Mouse (Mus musculus) limb, embryonic 14.5 days (tissue): ENCODE results near the gene Vmn1r38. TPM values are rescaled to one million over a fixed set of nuclear protein-coding genes. Genes with fewer than 3 reads are reported as not detected.
"Not testable (repeated sequence)": the region's sequence is repeated elsewhere in the genome, so short reads cannot be mapped to it uniquely, and the experiment has no call there.

Source experiments
- ATAC-seq: fragments of 200-750 bp; cut with Nextera tagmentation; 2 replicates; pipeline ENCODE4 v1.8.0; 2017; ENCODE audit warnings: low read depth, moderate number of reproducible peaks, moderate TSS enrichment; ENCODE audit not compliant: low FRiP score
- DNase-seq: peaks from one replicate; pipeline ENCODE4 v3.0.0-alpha.2; 2015; ENCODE audit warnings: low spot score
- H3K27ac ChIP-seq: fragments of 300-500 bp; sonication (generic); replicated peaks from 2 replicates; pipeline ENCODE4 v1.5.1; 2014; ENCODE audit warnings: low read depth, mild to moderate bottlenecking, low read length, moderate library complexity, mixed read lengths
- H3K27me3 ChIP-seq: fragments of 300-500 bp; sonication (generic); 2 replicates; pipeline ENCODE4 v1.6.1; 2014; ENCODE audit warnings: low read length, mixed read lengths; ENCODE audit not compliant: control insufficient read depth, insufficient read depth
- H3K36me3 ChIP-seq: fragments of 300-500 bp; sonication (generic); 2 replicates; pipeline ENCODE4 v1.6.1; 2014; ENCODE audit warnings: mild to moderate bottlenecking, low read length, moderate library complexity, mixed read lengths; ENCODE audit not compliant: control insufficient read depth, insufficient read depth
- H3K4me1 ChIP-seq: fragments of 300-500 bp; sonication (generic); 2 replicates; pipeline ENCODE4 v1.6.1; 2014; ENCODE audit warnings: antibody characterized with exemption, low read length, mixed read lengths; ENCODE audit not compliant: control insufficient read depth, insufficient read depth
- H3K4me2 ChIP-seq: fragments of 300-500 bp; sonication (generic); replicated peaks from 2 replicates; pipeline ENCODE4 v1.6.1; 2014; ENCODE audit warnings: low read depth, mild to moderate bottlenecking, low read length, moderate library complexity; ENCODE audit not compliant: severe bottlenecking
- H3K4me3 ChIP-seq: fragments of 300-500 bp; sonication (generic); replicated peaks from 2 replicates; pipeline ENCODE4 v1.5.1; 2014; ENCODE audit warnings: low read length
- H3K9ac ChIP-seq: fragments of 300-500 bp; sonication (generic); 2 replicates; pipeline ENCODE4 v1.6.1; 2014; ENCODE audit warnings: mild to moderate bottlenecking, low read depth, low read length, moderate library complexity; ENCODE audit not compliant: severe bottlenecking
- H3K9me3 ChIP-seq: fragments of 300-500 bp; sonication (generic); 2 replicates; pipeline ENCODE4 v1.6.1; 2016; ENCODE audit warnings: low read length; ENCODE audit not compliant: control insufficient read depth
- POLR2A ChIP-seq: fragments of 200-500 bp; IDR thresholded peaks from 2 replicates; pipeline ENCODE4 v1.8.0; 2012; ENCODE audit warnings: inconsistent platforms, mild to moderate bottlenecking, moderate library complexity, borderline replicate concordance; ENCODE audit not compliant: insufficient read depth, insufficient read length; ENCODE audit errors: extremely low read depth
- WGBS: fragments of 180-500 bp; shearing (Covaris S2); extraction: QIAGEN DNeasy Blood & Tissue Kit; methylation state at CpG from one replicate; pipeline ENCODE4 v1.1.7; 2014; 5-methylcytosine and 5-hydroxymethylcytosine counted together
- polyA plus RNA-seq, 2 experiments: library from polyadenylated mRNA; depleted of rRNA in 1 of 2; stranded (reverse) in 1 of 2; unstranded in 1 of 2; fragments of >200 nt; fragmentation: Nextera tagmentation in 1 of 2; extraction: Ambion mirVana in 1 of 2; gene quantifications; 2 replicates each; pipeline versions ENCODE4 v1.2.1 to v1.2.3; 2012 to 2014

The Vmn1r38 gene
- polyA plus RNA-seq (2012; rRNA removed) = not detected in 2 replicates
- not detected in 2 replicates for polyA plus RNA-seq (2014; fragmentation: Nextera tagmentation; extraction: Ambion mirVana)

GRCm38 (mm10) chr6:66782527-66782926 is at the start of gene Vmn1r38:
Gene Vmn1r38 (minus strand): TSS chr6:66782627.
- ATAC-seq = not testable (repeated sequence)

GRCm38 (mm10) chr6:66810509-66810908 is 28.1 kb upstream of the Vmn1r38 start, which contains the start of gene Vmn1r39:
Gene Vmn1r39 (minus strand): TSS chr6:66810609.
- Histone ChIP-seq H3K9ac (no peak within 1 kb of the TSS), H3K27me3 (no peaks in the 10 kb centered on the region), H3K9me3 (no peaks in the 10 kb centered on the region), H3K4me3 (no peak within 1 kb of the TSS), H3K4me2 (no peak within 1 kb of the TSS), H3K27ac (no peak within 1 kb of the TSS), H3K36me3 (no peaks in the 10 kb centered on the region), H3K4me1 (no peaks in the 10 kb centered on the region)
- ATAC-seq = no peak
- TF ChIP-seq POLR2A = no peak
- 89% methylated on average over 2 of the region's 2 CpGs for WGBS
- no peak for DNase-seq

More at GRCm38 (mm10) chr6:66782527-66782926, at the start of gene Vmn1r38:
- H3K4me3 ChIP-seq, H3K9ac ChIP-seq, H3K9me3 ChIP-seq, H3K27me3 ChIP-seq, H3K4me1 ChIP-seq, H3K36me3 ChIP-seq, DNase-seq, H3K27ac ChIP-seq, H3K4me2 ChIP-seq: not testable (repeated sequence)

GRCm38 (mm10) chr6:66806311-66806710 is 23.9 kb upstream of the Vmn1r38 start:
- no peaks in the 10 kb centered on the region for H3K36me3 ChIP-seq
- WGBS = 61% methylated on average over 1 of the region's 1 CpGs
- ATAC-seq (no peak), DNase-seq (no peak)
- no peaks in the 10 kb centered on the region for H3K27me3 ChIP-seq
- H3K4me1 ChIP-seq = no peaks in the 10 kb centered on the region
- H3K4me2 ChIP-seq = no peak overlapping the region
- no peak overlapping the region for H3K4me3 ChIP-seq
- H3K9ac ChIP-seq = no peak overlapping the region
- H3K9me3 ChIP-seq = no peaks in the 10 kb centered on the region
- no peak overlapping the region for H3K27ac ChIP-seq
- no peak for TF ChIP-seq POLR2A

GRCm38 (mm10) chr6:66805713-66806112 is 23.3 kb upstream of the Vmn1r38 start:
- no peak overlapping the region for H3K4me2 ChIP-seq
- H3K4me1 ChIP-seq = no peaks in the 10 kb centered on the region
- H3K27me3 ChIP-seq = no peaks in the 10 kb centered on the region
- ATAC-seq (no peak), DNase-seq (no peak)
- no peak overlapping the region for H3K9ac ChIP-seq
- no peaks in the 10 kb centered on the region for H3K9me3 ChIP-seq
- no peak overlapping the region for H3K27ac ChIP-seq
- no peak for TF ChIP-seq POLR2A
- no peak overlapping the region for H3K4me3 ChIP-seq
- WGBS = 84% methylated on average over 3 of the region's 3 CpGs
- H3K36me3 ChIP-seq = no peaks in the 10 kb centered on the region

- H3K27me3 ChIP-seq, H3K27ac ChIP-seq, ATAC-seq, H3K9me3 ChIP-seq, H3K36me3 ChIP-seq, H3K9ac ChIP-seq, DNase-seq, H3K4me1 ChIP-seq, H3K4me3 ChIP-seq, H3K4me2 ChIP-seq: not testable (repeated sequence)
Observed at GRCm38 (mm10) chr6:66729082-66729481, 53.3 kb downstream of the Vmn1r38 start, which contains the start of gene Vmn1r37. Gene Vmn1r37 (plus strand): TSS chr6:66729382.

Other genes starting within 250 kb of the Vmn1r38 start
- gene Mad2l1, start 247.2 kb downstream of the Vmn1r38 start, polyA plus RNA-seq (2012; rRNA removed) = 52.7 and 65.6 TPM in 2 replicates
- 72.3 and 72.4 TPM in 2 replicates for gene Mad2l1, start 247.2 kb downstream of the Vmn1r38 start, polyA plus RNA-seq (2014; fragmentation: Nextera tagmentation; extraction: Ambion mirVana)
- gene Vmn1r32, start 222.5 kb downstream of the Vmn1r38 start, polyA plus RNA-seq (2012; rRNA removed) = 0.03 TPM in 1 of 2 replicates, not detected in the other
- gene Vmn1r32, start 222.5 kb downstream of the Vmn1r38 start, polyA plus RNA-seq (2014; fragmentation: Nextera tagmentation; extraction: Ambion mirVana) = 0.07 TPM in 2 replicates
- gene Vmn1r33, start 164.3 kb downstream of the Vmn1r38 start, polyA plus RNA-seq (2012; rRNA removed) = not detected in 2 replicates
- not detected in 2 replicates for gene Vmn1r33, start 164.3 kb downstream of the Vmn1r38 start, polyA plus RNA-seq (2014; fragmentation: Nextera tagmentation; extraction: Ambion mirVana)
- not detected in 2 replicates for gene Vmn1r34, start 138.7 kb downstream of the Vmn1r38 start, polyA plus RNA-seq (2012; rRNA removed)
- gene Vmn1r34, start 138.7 kb downstream of the Vmn1r38 start, polyA plus RNA-seq (2014; fragmentation: Nextera tagmentation; extraction: Ambion mirVana) = not detected in 2 replicates
- not detected in 2 replicates for gene Vmn1r35, start 96.7 kb downstream of the Vmn1r38 start, polyA plus RNA-seq (2012; rRNA removed)
- not detected in 2 replicates for gene Vmn1r35, start 96.7 kb downstream of the Vmn1r38 start, polyA plus RNA-seq (2014; fragmentation: Nextera tagmentation; extraction: Ambion mirVana)
- not detected in 2 replicates for gene Vmn1r36, start 63.5 kb downstream of the Vmn1r38 start, polyA plus RNA-seq (2012; rRNA removed)
- gene Vmn1r36, start 63.5 kb downstream of the Vmn1r38 start, polyA plus RNA-seq (2014; fragmentation: Nextera tagmentation; extraction: Ambion mirVana) = not detected in 2 replicates
- gene Vmn1r37, start 53.2 kb downstream of the Vmn1r38 start, polyA plus RNA-seq (2012; rRNA removed) = not detected in 2 replicates
- not detected in 2 replicates for gene Vmn1r37, start 53.2 kb downstream of the Vmn1r38 start, polyA plus RNA-seq (2014; fragmentation: Nextera tagmentation; extraction: Ambion mirVana)
- 0.03 TPM in 1 of 2 replicates, not detected in the other for gene Vmn1r39, start 28.0 kb upstream of the Vmn1r38 start, polyA plus RNA-seq (2012; rRNA removed)
- not detected in 2 replicates for gene Vmn1r39, start 28.0 kb upstream of the Vmn1r38 start, polyA plus RNA-seq (2014; fragmentation: Nextera tagmentation; extraction: Ambion mirVana)
- 32.5 and 39.3 TPM in 2 replicates for gene Gng12, start 113.8 kb upstream of the Vmn1r38 start, polyA plus RNA-seq (2012; rRNA removed)
- gene Gng12, start 113.8 kb upstream of the Vmn1r38 start, polyA plus RNA-seq (2014; fragmentation: Nextera tagmentation; extraction: Ambion mirVana) = 102 and 107 TPM in 2 replicates